Mouse (Mus musculus) limb, embryonic 14.5 days (tissue): Measurements from ENCODE around the gene Lgi4. TPM values are rescaled to one million over a fixed set of nuclear protein-coding genes. Genes with fewer than 3 reads are reported as not detected.

Experiments
- ATAC-seq: fragments of 200-750 bp; cut with Nextera tagmentation; 2 replicates; pipeline ENCODE4 v1.8.0; 2017; ENCODE audit warnings: low read depth, moderate number of reproducible peaks, moderate TSS enrichment; ENCODE audit not compliant: low FRiP score
- DNase-seq: peaks from one replicate; pipeline ENCODE4 v3.0.0-alpha.2; 2015; ENCODE audit warnings: low spot score
- H3K27ac ChIP-seq: fragments of 300-500 bp; sonication (generic); replicated peaks from 2 replicates; pipeline ENCODE4 v1.5.1; 2014; ENCODE audit warnings: low read depth, mild to moderate bottlenecking, low read length, moderate library complexity, mixed read lengths
- H3K27me3 ChIP-seq: fragments of 300-500 bp; sonication (generic); 2 replicates; pipeline ENCODE4 v1.6.1; 2014; ENCODE audit warnings: low read length, mixed read lengths; ENCODE audit not compliant: control insufficient read depth, insufficient read depth
- H3K36me3 ChIP-seq: fragments of 300-500 bp; sonication (generic); 2 replicates; pipeline ENCODE4 v1.6.1; 2014; ENCODE audit warnings: mild to moderate bottlenecking, low read length, moderate library complexity, mixed read lengths; ENCODE audit not compliant: control insufficient read depth, insufficient read depth
- H3K4me1 ChIP-seq: fragments of 300-500 bp; sonication (generic); 2 replicates; pipeline ENCODE4 v1.6.1; 2014; ENCODE audit warnings: antibody characterized with exemption, low read length, mixed read lengths; ENCODE audit not compliant: control insufficient read depth, insufficient read depth
- H3K4me2 ChIP-seq: fragments of 300-500 bp; sonication (generic); replicated peaks from 2 replicates; pipeline ENCODE4 v1.6.1; 2014; ENCODE audit warnings: low read depth, mild to moderate bottlenecking, low read length, moderate library complexity; ENCODE audit not compliant: severe bottlenecking
- H3K4me3 ChIP-seq: fragments of 300-500 bp; sonication (generic); replicated peaks from 2 replicates; pipeline ENCODE4 v1.5.1; 2014; ENCODE audit warnings: low read length
- H3K9ac ChIP-seq: fragments of 300-500 bp; sonication (generic); 2 replicates; pipeline ENCODE4 v1.6.1; 2014; ENCODE audit warnings: mild to moderate bottlenecking, low read depth, low read length, moderate library complexity; ENCODE audit not compliant: severe bottlenecking
- H3K9me3 ChIP-seq: fragments of 300-500 bp; sonication (generic); 2 replicates; pipeline ENCODE4 v1.6.1; 2016; ENCODE audit warnings: low read length; ENCODE audit not compliant: control insufficient read depth
- POLR2A ChIP-seq: fragments of 200-500 bp; IDR thresholded peaks from 2 replicates; pipeline ENCODE4 v1.8.0; 2012; ENCODE audit warnings: inconsistent platforms, mild to moderate bottlenecking, moderate library complexity, borderline replicate concordance; ENCODE audit not compliant: insufficient read depth, insufficient read length; ENCODE audit errors: extremely low read depth
- WGBS: fragments of 180-500 bp; shearing (Covaris S2); extraction: QIAGEN DNeasy Blood & Tissue Kit; methylation state at CpG from one replicate; pipeline ENCODE4 v1.1.7; 2014; 5-methylcytosine and 5-hydroxymethylcytosine counted together
- microRNA-seq: library from miRNA; unstranded; fragments of <30 nt; microRNA quantifications from one replicate; pipeline ENCODE4, GENCODE M21; 2016
- polyA plus RNA-seq, 2 experiments: library from polyadenylated mRNA; depleted of rRNA in 1 of 2; stranded (reverse) in 1 of 2; unstranded in 1 of 2; fragments of >200 nt; fragmentation: Nextera tagmentation in 1 of 2; extraction: Ambion mirVana in 1 of 2; gene quantifications; 2 replicates each; pipeline versions ENCODE4 v1.2.1 to v1.2.3; 2012 to 2014

The Lgi4 gene
- polyA plus RNA-seq, 2 experiments: 1.1 to 2.0 TPM

DNA sequence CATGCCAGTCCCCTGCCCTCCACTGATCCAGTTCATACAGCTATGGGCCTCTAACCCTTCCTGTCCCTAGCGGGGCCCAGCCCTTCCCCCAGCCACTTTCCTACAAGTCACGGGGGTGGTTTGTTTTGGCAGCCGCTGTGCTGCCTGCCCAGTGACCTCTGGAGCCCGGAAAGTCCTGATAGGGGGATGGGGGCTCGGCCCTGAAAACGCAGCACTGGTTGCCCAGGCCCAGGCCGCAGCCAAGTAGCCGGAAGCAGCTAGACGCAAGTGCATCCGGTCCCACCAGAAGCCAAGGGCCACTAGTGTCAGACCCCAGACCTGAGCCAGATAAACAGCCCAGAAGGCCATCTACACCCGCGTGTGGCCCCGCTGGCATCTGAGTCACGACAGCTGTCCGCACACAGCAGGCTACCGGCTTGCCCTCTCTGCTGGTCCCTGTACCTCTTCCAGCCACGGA is 56.5 kb downstream of the Lgi4 start:
- DNase-seq: peak; percentile 7
- H3K9ac ChIP-seq: no peak overlapping the region

GRCm38 (mm10) chr7:31116721-31117145 is 57.6 kb downstream of the Lgi4 start:
- Histone ChIP-seq H3K4me3 (no peak overlapping the region), H3K4me1 (peaks cover 9% of the 10 kb centered on the region), H3K36me3 (no peaks in the 10 kb centered on the region), H3K9me3 (no peaks in the 10 kb centered on the region), H3K27me3 (no peaks in the 10 kb centered on the region), H3K9ac (no peak overlapping the region), H3K4me2 (no peak overlapping the region), H3K27ac (no peak overlapping the region)
- no peak for TF ChIP-seq POLR2A
- ATAC-seq (no peak), DNase-seq (no peak)
- WGBS: 42% methylated on average over 11 of the region's 16 CpGs

More for the DNA sequence above, 56.5 kb downstream of the Lgi4 start:
- no peak overlapping the region for H3K27ac ChIP-seq
- no peaks in the 10 kb centered on the region for H3K9me3 ChIP-seq
- peaks cover 9% of the 10 kb centered on the region for H3K4me1 ChIP-seq
- no peaks in the 10 kb centered on the region for H3K36me3 ChIP-seq
- 25% methylated on average over 17 of the region's 17 CpGs for WGBS
- H3K27me3 ChIP-seq: no peaks in the 10 kb centered on the region
- no peak for ATAC-seq
- H3K4me2 ChIP-seq: peak overlapping the region; percentile 37
- no peak for TF ChIP-seq POLR2A
- no peak overlapping the region for H3K4me3 ChIP-seq

- ATAC-seq (no peak), DNase-seq (no peak)
- Histone ChIP-seq H3K4me1 (peaks cover 9% of the 10 kb centered on the region), H3K27me3 (no peaks in the 10 kb centered on the region), H3K27ac (no peak overlapping the region), H3K4me3 (no peak overlapping the region), H3K9ac (no peak overlapping the region), H3K9me3 (no peaks in the 10 kb centered on the region), H3K36me3 (no peaks in the 10 kb centered on the region), H3K4me2 (no peak overlapping the region)
- no peak for TF ChIP-seq POLR2A
- 83% methylated on average over 11 of the region's 11 CpGs for WGBS
These were observed 58.3 kb downstream of the Lgi4 start for GRCm38 (mm10) chr7:31117465-31117864.

DNA sequence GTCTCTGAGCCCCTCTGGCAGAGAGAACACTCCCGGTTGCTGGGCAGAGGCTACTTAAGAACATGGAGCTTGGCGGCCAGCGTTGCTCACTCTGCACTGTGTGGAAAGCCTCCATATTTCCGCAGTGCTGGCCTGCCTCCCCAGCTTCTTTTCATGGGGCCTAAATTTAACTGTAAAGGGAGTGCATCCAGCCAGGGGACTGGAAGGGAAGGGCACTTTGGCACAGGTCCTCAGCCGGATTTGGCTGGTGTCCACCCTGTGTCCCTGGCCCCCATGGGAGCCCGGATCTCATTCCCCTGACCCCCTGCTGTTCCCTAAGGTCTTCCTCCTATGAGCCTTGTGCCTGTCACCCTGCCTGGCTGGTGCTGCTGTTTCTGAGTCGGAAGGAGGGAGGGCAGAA is 59.3 kb downstream of the Lgi4 start:
- Histone ChIP-seq H3K9ac (no peak overlapping the region), H3K27me3 (no peaks in the 10 kb centered on the region), H3K4me3 (no peak overlapping the region), H3K36me3 (no peaks in the 10 kb centered on the region), H3K4me1 (peaks cover 9% of the 10 kb centered on the region), H3K27ac (no peak overlapping the region), H3K9me3 (no peaks in the 10 kb centered on the region), H3K4me2 (no peak overlapping the region)
- WGBS: 80% methylated on average over 7 of the region's 7 CpGs
- ATAC-seq (no peak), DNase-seq (no peak)
- TF ChIP-seq POLR2A: no peak

DNA sequence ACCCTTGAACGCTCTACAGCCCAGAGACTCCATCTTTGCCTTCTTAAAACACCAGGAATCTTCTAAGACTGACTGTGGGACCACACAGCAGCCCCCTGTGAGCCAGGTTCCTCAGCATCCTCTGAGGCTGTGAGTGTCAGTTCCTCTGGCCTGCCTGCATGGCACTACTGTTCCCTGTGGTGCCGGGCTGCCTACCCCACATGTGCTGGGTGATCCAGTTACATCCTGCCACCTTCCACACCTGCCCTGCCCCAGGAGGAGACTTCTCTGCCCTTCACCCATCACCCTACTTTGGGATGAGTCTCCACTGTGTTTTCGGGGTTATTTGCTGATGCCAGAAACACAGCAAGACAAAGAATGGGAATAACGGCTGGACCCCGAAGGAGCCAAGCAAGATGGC is 60.4 kb downstream of the Lgi4 start:
- no peak for ATAC-seq
- Histone ChIP-seq H3K4me1 (peaks cover 9% of the 10 kb centered on the region), H3K4me2 (no peak overlapping the region), H3K27me3 (no peaks in the 10 kb centered on the region), H3K9ac (no peak overlapping the region), H3K36me3 (no peaks in the 10 kb centered on the region), H3K27ac (no peak overlapping the region), H3K4me3 (no peak overlapping the region), H3K9me3 (no peaks in the 10 kb centered on the region)
- 78% methylated on average over 5 of the region's 5 CpGs for WGBS
- no peak for TF ChIP-seq POLR2A
- no peak for DNase-seq

Small RNA genes within 50 kb of the gene (microRNA-seq; reads per million reads assigned to microRNA genes)
- not detected for gene Mir7050

Other genes with a start within 250 kb of the Lgi4 start
- 0.12 and 0.18 TPM in 2 replicates for gene Ffar2, start 235.6 kb upstream of the Lgi4 start, polyA plus RNA-seq (2012; rRNA removed)
- 0.44 TPM in 1 of 2 replicates, not detected in the other for gene Ffar2, start 235.6 kb upstream of the Lgi4 start, polyA plus RNA-seq (2014; fragmentation: Nextera tagmentation; extraction: Ambion mirVana)
- gene Ffar3, start 203.2 kb upstream of the Lgi4 start, polyA plus RNA-seq (2012; rRNA removed): not detected in 2 replicates
- gene Ffar3, start 203.2 kb upstream of the Lgi4 start, polyA plus RNA-seq (2014; fragmentation: Nextera tagmentation; extraction: Ambion mirVana): not detected in 2 replicates
- gene Ffar1, start 197.8 kb upstream of the Lgi4 start, polyA plus RNA-seq (2012; rRNA removed): 0.01 and 0.03 TPM in 2 replicates
- gene Ffar1, start 197.8 kb upstream of the Lgi4 start, polyA plus RNA-seq (2014; fragmentation: Nextera tagmentation; extraction: Ambion mirVana): not detected in 2 replicates
- gene Cd22, start 179.0 kb upstream of the Lgi4 start, polyA plus RNA-seq (2012; rRNA removed): 0.09 and 0.11 TPM in 2 replicates
- 0.10 TPM in 1 of 2 replicates, not detected in the other for gene Cd22, start 179.0 kb upstream of the Lgi4 start, polyA plus RNA-seq (2014; fragmentation: Nextera tagmentation; extraction: Ambion mirVana)
- 1.2 and 2.4 TPM in 2 replicates for gene Mag, start 144.5 kb upstream of the Lgi4 start, polyA plus RNA-seq (2012; rRNA removed)
- gene Mag, start 144.5 kb upstream of the Lgi4 start, polyA plus RNA-seq (2014; fragmentation: Nextera tagmentation; extraction: Ambion mirVana): 0.35 and 1.2 TPM in 2 replicates
- 0.55 TPM in 1 of 2 replicates, not detected in the other for gene Hamp2, start 134.7 kb upstream of the Lgi4 start, polyA plus RNA-seq (2012; rRNA removed)
- not detected in 2 replicates for gene Hamp2, start 134.7 kb upstream of the Lgi4 start, polyA plus RNA-seq (2014; fragmentation: Nextera tagmentation; extraction: Ambion mirVana)
- gene Hamp, start 115.3 kb upstream of the Lgi4 start, polyA plus RNA-seq (2012; rRNA removed): 0.23 TPM in 1 of 2 replicates, not detected in the other
- not detected in 2 replicates for gene Hamp, start 115.3 kb upstream of the Lgi4 start, polyA plus RNA-seq (2014; fragmentation: Nextera tagmentation; extraction: Ambion mirVana)
- gene Usf2, start 102.5 kb upstream of the Lgi4 start, polyA plus RNA-seq (2012; rRNA removed): 150 and 169 TPM in 2 replicates
- 24.0 and 24.5 TPM in 2 replicates for gene Usf2, start 102.5 kb upstream of the Lgi4 start, polyA plus RNA-seq (2014; fragmentation: Nextera tagmentation; extraction: Ambion mirVana)
- 24.3 and 32.3 TPM in 2 replicates for gene Lsr, start 85.9 kb upstream of the Lgi4 start, polyA plus RNA-seq (2012; rRNA removed)
- gene Lsr, start 85.9 kb upstream of the Lgi4 start, polyA plus RNA-seq (2014; fragmentation: Nextera tagmentation; extraction: Ambion mirVana): 29.4 and 29.9 TPM in 2 replicates
- gene Fam187b, start 85.6 kb upstream of the Lgi4 start, polyA plus RNA-seq (2012; rRNA removed): 1.4 TPM in 2 replicates
- gene Fam187b, start 85.6 kb upstream of the Lgi4 start, polyA plus RNA-seq (2014; fragmentation: Nextera tagmentation; extraction: Ambion mirVana): 1.1 and 1.4 TPM in 2 replicates
- 17.4 and 20.5 TPM in 2 replicates for gene Fxyd5, start 16.9 kb upstream of the Lgi4 start, polyA plus RNA-seq (2012; rRNA removed)
- 28.8 and 31.3 TPM in 2 replicates for gene Fxyd5, start 16.9 kb upstream of the Lgi4 start, polyA plus RNA-seq (2014; fragmentation: Nextera tagmentation; extraction: Ambion mirVana)
- 14.9 and 19.3 TPM in 2 replicates for gene Fxyd7, start 7.9 kb upstream of the Lgi4 start, polyA plus RNA-seq (2012; rRNA removed)
- gene Fxyd7, start 7.9 kb upstream of the Lgi4 start, polyA plus RNA-seq (2014; fragmentation: Nextera tagmentation; extraction: Ambion mirVana): 15.3 and 16.2 TPM in 2 replicates
- 92.6 and 103 TPM in 2 replicates for gene Fxyd1, start 2.1 kb upstream of the Lgi4 start, polyA plus RNA-seq (2012; rRNA removed)
- gene Fxyd1, start 2.1 kb upstream of the Lgi4 start, polyA plus RNA-seq (2014; fragmentation: Nextera tagmentation; extraction: Ambion mirVana): 95.6 and 101 TPM in 2 replicates
- gene Fxyd3, start 17.4 kb downstream of the Lgi4 start, polyA plus RNA-seq (2012; rRNA removed): 39.8 and 45.9 TPM in 2 replicates
- gene Fxyd3, start 17.4 kb downstream of the Lgi4 start, polyA plus RNA-seq (2014; fragmentation: Nextera tagmentation; extraction: Ambion mirVana): 68.9 and 79.5 TPM in 2 replicates
- 5.5 and 6.6 TPM in 2 replicates for gene Hpn, start 55.9 kb downstream of the Lgi4 start, polyA plus RNA-seq (2012; rRNA removed)
- gene Hpn, start 55.9 kb downstream of the Lgi4 start, polyA plus RNA-seq (2014; fragmentation: Nextera tagmentation; extraction: Ambion mirVana): 2.5 and 3.1 TPM in 2 replicates
- 15.0 and 16.4 TPM in 2 replicates for gene Scn1b, start 67.7 kb downstream of the Lgi4 start, polyA plus RNA-seq (2012; rRNA removed)
- gene Scn1b, start 67.7 kb downstream of the Lgi4 start, polyA plus RNA-seq (2014; fragmentation: Nextera tagmentation; extraction: Ambion mirVana): 6.1 and 6.5 TPM in 2 replicates
- 157 and 216 TPM in 2 replicates for gene Gramd1a, start 96.6 kb downstream of the Lgi4 start, polyA plus RNA-seq (2012; rRNA removed)
- 59.8 and 83.0 TPM in 2 replicates for gene Gramd1a, start 96.6 kb downstream of the Lgi4 start, polyA plus RNA-seq (2014; fragmentation: Nextera tagmentation; extraction: Ambion mirVana)
- not detected in 2 replicates for gene Scgb2b2, start 231.2 kb downstream of the Lgi4 start, polyA plus RNA-seq (2012; rRNA removed)
- gene Scgb2b2, start 231.2 kb downstream of the Lgi4 start, polyA plus RNA-seq (2014; fragmentation: Nextera tagmentation; extraction: Ambion mirVana): not detected in 2 replicates
- not detected in 2 replicates for gene Scgb1b2, start 232.5 kb downstream of the Lgi4 start, polyA plus RNA-seq (2012; rRNA removed)
- gene Scgb1b2, start 232.5 kb downstream of the Lgi4 start, polyA plus RNA-seq (2014; fragmentation: Nextera tagmentation; extraction: Ambion mirVana): not detected in 2 replicates